Mouse (Mus musculus) C2C12 (cell line): ENCODE measurements around the gene Ahdc1.

Experiments
- CEBPB ChIP-seq: IDR thresholded peaks from one replicate; pipeline ENCODE4 v1.6.1; 2011; ENCODE audit warnings: low read depth, mild to moderate bottlenecking, control low read depth, moderate library complexity
- CTCF ChIP-seq: IDR thresholded peaks from one replicate; pipeline ENCODE4 v1.5.1; 2011; ENCODE audit not compliant: control insufficient read depth, insufficient read depth, insufficient read length
- FOSL1 ChIP-seq: IDR thresholded peaks from one replicate; pipeline ENCODE4 v1.8.0; 2011; ENCODE audit warnings: mild to moderate bottlenecking, low read length; ENCODE audit not compliant: poor library complexity, insufficient read depth, severe bottlenecking
- MAX ChIP-seq: IDR thresholded peaks from one replicate; pipeline ENCODE4 v1.6.1; 2011; ENCODE audit warnings: mild to moderate bottlenecking, control low read depth
- MYOD1 ChIP-seq: IDR thresholded peaks from one replicate; pipeline ENCODE4 v1.6.1; 2011; ENCODE audit warnings: low read depth; ENCODE audit not compliant: control insufficient read depth, insufficient read length
- USF1 ChIP-seq: IDR thresholded peaks from one replicate; pipeline ENCODE4 v1.6.1; 2011; ENCODE audit warnings: low read depth, mild to moderate bottlenecking, control low read depth, moderate library complexity

- TF ChIP-seq CTCF, result no peak
- TF ChIP-seq MYOD1, result no peak
- TF ChIP-seq FOSL1, result no peak
- TF ChIP-seq USF1, result no peak
- no peak for TF ChIP-seq CEBPB
- no peak for TF ChIP-seq MAX
Measured at GRCm38 (mm10) chr4:133022954-133023635, 12.0 kb downstream of the Ahdc1 start.
